Mouse (Mus musculus) retina, postnatal 7 days (tissue): ENCODE data around the gene Sorbs1.

Source experiments
- DNase-seq: peaks from one replicate; pipeline ENCODE4 v3.0.0-alpha.2; 2012; ENCODE audit warnings: low read depth, low spot score

The Sorbs1 gene

DNA sequence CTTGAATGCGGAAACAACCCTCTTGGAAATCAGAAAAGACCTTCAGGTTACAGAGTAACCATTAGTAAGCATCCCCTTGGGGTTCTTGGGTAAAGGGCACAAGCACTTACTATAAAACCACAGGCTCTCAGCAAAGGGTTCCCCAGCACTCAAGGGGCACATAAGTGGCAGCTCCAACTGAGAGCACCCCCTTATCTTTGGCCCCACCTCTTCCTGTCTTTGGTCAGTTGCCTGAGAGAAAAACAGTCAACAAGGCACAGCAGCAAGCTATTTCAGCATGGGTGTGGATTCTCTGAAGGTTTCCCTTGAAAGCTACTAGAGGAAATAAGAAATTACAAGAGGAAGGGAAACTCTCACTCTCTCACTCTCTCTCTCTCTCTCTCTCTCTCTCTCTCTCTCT lies 246.2 kb downstream of the Sorbs1 start:
- DNase-seq, result no peak

DNA sequence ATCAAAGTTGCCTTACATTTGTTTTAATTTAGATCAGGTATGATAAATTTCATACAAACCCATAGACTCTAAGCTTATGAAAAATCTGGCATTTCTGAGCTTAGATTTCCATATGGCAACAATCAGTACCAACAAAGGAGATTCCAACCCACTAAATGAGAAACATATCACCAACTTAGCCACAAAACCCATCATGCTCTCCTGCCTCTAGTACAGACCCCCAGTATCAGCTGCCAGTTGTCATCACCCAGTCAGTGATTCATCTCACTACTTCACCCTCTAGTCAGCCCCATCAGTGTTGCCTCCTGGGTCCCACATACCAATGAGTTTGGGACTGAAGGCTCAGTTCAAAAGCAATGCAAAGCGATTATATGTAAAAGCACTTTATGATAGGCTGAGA lies 254.1 kb downstream of the Sorbs1 start:
- DNase-seq, result no peak

DNA sequence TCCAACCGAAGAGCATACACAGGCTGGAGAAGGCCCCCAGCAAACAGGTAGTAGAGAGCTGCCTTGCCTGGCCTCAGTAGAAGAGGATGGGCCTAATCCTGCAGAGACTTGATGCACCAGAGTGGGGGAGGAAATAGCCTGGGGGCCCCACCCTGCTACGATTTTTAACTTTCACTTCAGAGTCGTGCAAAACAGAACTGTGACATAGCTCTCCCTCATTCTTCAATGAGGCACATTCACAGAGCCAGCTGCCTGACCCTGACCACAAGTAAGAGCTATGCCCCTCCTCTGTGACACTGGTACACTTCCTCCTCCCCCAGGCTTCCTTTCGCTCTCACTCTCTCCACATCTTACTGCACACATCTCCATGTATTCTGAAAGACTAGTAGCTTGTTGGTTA lies 256.2 kb downstream of the Sorbs1 start:
- DNase-seq, result no peak

DNA sequence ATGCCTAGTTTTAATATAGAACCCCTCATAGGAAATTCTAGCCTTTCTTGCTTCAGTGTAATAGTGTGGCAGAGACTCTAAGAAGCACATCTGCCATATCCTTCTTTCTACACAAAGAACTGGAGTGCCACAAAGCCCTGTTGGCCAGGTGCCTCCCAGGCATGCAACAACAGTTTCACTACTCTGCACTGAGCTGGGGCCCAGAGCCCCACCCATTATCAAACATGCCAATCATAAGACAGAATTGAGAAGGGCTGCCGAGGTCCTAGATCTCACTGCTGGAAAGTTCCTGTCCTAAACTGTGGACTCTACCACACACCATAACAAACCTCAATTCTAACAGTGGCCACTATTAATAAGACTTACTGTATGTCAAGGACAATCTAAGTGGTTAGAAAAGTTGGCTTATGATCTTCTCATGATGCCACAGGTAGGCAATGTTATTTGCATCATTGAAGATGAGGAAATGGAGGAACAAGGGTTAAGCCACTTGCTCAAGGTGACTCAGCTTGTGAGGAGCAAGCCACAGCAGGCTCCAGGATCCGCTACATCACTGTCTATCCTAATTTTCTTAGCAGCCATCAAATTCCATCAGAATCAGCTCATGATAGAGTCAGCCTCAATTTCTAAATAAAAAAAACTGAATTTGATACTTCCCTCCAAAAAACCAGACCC lies 257.1 kb downstream of the Sorbs1 start:
- DNase-seq, result no peak

DNA sequence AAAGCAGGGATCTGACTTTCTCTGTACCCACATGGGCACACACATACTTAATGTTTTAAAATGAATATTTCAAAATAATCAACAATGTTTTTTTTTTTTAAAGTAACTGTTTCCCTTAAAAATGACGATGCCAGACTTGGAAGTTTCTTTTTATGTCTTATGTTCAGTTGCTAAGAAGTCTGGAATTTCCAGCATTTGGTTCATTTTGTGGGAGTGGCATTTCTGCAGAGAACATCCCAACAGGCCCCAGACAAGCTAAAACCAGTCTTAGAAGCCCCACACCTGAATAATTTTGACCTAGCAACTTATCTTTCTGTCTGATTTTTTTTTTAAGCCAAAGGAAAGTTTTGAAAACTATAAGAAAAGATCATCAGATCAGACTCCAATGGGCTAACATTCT lies 258.0 kb downstream of the Sorbs1 start:
- no peak for DNase-seq

DNA sequence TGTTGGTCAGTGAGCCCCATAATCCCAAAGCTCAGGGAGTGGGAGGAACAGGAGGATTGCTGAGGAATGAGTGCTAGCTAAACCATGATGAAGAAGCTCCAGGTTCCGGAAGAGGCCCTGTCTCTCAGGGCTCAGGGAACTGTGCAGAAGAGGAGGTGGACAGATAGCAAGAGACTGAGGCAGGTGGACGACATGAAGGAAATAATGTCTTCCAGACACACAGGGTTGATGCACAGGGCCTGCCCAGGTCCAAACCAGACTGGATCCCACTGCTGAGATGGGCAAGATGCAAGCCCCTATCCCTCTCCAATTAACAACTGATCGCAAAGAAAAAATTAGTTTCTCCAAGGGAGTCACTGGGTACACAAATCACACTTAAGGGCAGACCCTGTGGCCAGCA lies 258.8 kb downstream of the Sorbs1 start:
- DNase-seq, result no peak

DNA sequence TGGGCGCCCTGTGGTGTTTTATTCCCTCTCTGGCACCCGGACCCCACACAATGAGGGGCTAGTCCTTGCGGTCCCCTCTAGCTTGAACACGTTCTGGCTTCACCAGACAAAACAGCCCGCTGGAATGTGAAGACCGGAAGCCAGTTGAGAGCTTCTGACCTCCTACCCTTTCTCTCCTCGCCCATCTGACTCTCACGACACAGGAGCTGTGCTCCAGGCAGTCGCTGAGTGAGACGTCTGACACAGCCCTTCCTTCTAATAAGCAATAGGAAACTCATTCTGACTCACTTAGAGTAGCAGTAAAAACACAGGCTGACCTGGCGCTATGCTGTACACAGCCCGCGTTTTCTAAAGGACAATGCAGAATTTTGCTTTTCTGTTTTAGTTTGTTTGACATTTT lies 259.8 kb downstream of the Sorbs1 start:
- no peak for DNase-seq

DNA sequence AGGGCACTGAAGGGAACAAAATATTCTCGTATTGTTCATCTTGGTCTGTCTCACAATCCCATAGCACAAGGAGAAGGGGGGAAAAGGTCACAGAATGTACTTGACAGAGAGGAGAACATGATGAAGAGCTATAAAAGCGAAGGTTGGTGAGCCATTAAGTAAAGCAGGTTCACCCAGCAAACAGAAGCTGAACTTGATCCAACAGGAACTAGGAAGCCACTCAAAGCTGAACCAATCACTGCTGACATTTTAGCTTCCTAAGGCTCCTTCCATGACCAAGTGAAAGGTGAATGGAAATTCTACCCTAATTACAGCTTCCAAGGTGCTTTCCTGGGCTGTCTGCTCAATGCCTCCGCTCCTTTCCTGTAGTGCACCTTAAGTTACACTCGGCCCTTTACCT lies 262.5 kb downstream of the Sorbs1 start:
- DNase-seq, result no peak

DNA sequence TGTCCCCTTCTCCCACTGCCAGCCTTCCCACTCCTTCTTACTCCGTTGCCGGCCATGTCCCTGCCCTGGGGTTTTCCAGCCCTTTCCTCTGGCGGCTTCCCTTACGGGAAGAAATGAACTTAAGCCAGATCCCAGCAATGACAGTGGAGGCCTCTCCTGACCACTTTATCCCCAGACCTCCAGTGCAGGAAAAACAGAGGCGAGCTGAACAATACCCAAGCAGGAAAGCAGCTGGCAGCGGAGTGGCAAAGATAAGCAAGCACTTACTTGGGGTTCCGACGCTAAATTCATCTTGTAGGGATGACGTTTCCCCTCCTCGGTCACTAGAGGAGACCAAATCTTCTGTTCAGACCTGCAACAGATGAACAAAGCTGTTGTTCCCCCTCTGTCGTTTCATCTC lies 264.2 kb downstream of the Sorbs1 start:
- DNase-seq, result no peak

DNA sequence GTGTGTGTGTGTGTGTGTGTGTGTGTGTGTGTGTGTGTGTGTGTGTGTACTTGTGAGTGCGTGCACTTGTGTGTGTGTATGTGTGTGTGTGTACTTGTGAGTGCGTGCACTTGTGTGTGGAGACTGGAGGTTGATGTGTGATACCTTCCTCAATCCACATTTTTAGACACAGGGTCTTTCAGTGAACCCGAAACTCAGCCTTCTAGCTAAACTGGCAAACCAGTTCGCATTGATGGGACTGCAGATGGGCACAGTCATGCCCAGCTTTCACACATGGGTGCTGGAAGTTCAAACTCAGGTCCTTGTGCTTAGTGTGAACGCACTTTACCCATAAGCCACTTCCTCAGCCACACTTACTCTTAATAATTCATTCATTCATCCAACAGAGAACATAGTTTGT lies 265.1 kb downstream of the Sorbs1 start:
- no peak for DNase-seq

DNA sequence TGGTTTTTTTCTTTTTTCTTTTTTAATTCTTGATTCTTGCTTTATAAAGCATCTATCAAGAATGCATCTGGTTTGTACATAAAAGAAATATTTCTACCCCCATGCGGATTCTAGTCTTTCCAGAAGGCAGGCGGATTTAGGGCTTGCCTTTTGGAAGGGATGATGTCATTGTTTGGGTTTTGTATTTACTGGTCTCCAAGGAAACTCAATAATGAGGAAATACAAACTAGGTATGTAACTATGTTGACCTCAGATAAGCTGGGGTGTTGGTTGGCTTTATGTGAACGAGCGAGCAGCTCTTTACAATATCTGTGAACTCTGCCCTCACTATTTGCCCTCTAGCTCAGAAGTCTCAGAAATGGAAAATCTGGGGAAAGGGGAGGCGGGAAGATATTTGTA lies 266.3 kb downstream of the Sorbs1 start:
- no peak for DNase-seq

DNA sequence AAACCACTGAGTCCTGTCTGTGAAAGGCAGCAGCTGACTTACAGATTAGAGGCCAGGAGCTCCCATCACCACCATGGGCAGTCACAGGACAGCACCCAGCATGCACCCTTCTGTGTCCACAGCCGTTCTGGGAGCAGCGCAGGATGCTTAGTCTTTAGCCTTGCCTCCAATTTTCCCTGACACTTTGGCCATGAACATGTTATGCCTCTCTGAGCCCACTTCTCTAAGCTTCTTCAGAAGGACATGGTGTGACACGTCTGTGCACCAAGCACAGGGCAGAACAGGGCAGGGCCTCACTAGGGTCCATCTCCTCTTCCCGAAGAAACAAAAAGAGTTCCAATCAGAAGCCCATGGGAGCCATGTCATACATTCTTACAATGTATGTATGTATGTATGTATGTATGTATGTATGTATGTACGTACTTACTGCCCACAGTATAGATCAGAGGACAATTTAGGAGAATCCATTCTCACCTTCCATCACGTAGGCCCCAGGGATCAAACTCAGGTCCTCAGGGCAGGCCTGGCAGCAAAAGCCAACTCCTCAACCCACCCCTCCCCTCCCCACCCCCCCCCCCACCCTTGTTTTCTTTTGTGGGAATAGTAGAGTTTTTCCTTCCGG lies 266.8 kb downstream of the Sorbs1 start:
- DNase-seq, result no peak
